Mouse (Mus musculus): ENCODE data around the gene Dennd1b. TPM values are rescaled to one million over a fixed set of nuclear protein-coding genes. Genes with fewer than 3 reads are reported as not detected.

The Dennd1b gene
- 5.0 and 5.5 TPM in 2 replicates for polyA plus RNA-seq (2012; rRNA removed)

GRCm38 (mm10) chr1:138963161-138963867 lies at the start of gene Dennd1b:
Gene Dennd1b (plus strand): TSS chr1:138963435.
- peak in 1 of 2 experiments; percentile 62 for DNase-seq (ENCODE audit: extremely low spot score in 1 of 2, low spot score in 1 of 2)

- no peak for DNase-seq (ENCODE audit: extremely low spot score in 1 of 2, low spot score in 1 of 2)
These were observed 47.6 kb upstream of the Dennd1b start for GRCm38 (mm10) chr1:138915596-138915995.

DNA sequence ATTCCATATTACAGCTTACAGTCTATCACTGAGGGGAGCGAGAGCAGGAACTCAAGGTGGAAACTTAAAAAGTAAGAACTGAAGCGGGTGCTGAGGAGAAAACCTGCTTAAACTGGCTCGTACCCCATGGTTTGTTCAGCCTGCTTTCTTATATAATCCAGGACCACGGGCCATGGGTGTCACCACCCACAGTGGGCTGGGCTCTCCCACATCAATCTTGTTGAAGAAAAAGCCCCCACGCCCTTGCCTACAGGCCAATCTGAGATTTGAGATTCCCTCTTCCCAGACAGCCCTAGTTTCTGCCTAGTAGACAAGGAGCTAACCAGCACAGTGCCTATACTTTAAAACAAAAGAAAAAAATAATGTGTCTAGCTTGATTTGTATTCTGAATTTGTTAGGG lies 43.6 kb upstream of the Dennd1b start:
- no peak for DNase-seq (ENCODE audit: extremely low spot score in 1 of 2, low spot score in 1 of 2)

GRCm38 (mm10) chr1:138920082-138920481 lies 43.2 kb upstream of the Dennd1b start:
- DNase-seq (ENCODE audit: extremely low spot score in 1 of 2, low spot score in 1 of 2), result no peak

DNA sequence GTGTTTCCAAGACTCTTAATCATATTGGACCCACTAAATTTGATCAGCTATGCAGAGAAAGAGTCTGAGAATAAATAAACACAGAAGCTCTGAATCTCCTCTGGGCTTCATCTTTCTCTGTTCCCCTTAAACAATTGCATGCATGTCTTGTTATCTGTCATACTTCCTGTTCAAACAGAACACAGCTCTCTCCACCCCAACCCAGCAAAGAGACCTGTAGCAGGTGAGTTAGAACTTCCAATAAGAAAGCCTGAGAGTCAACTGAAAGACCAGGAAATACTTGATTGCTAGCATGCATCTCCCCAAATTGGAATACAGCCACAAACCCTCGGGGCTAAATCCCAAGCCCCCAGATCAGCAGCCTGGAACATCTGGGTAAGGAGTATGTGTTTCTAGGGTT lies 42.4 kb upstream of the Dennd1b start:
- DNase-seq (ENCODE audit: extremely low spot score in 1 of 2, low spot score in 1 of 2), result no peak

DNA sequence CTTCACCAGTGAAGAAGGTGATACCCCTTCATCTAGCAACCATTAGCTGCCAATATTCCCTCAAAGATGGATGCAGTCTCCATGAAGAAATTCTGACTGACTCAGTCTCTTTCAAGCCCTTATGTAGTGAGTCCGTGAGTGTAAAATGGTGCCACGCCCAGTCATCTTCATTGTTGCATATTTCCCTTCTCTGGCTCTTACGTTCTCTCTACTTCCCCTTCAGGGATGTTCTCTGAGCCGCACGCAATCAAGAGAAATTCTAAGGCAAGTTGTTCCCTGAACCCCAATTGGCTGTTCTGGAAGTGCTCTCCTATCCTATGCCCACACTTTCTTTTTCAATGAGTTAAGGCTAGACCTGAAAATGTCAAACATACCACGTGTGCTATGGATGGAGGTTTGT lies 40.3 kb upstream of the Dennd1b start:
- DNase-seq (ENCODE audit: extremely low spot score in 1 of 2, low spot score in 1 of 2), result no peak

- DNase-seq (ENCODE audit: extremely low spot score in 1 of 2, low spot score in 1 of 2), result no peak
These were observed 39.0 kb upstream of the Dennd1b start for GRCm38 (mm10) chr1:138924282-138924681.

- DNase-seq (ENCODE audit: extremely low spot score in 1 of 2, low spot score in 1 of 2), result peak; percentile 7 to 76
These were observed 34.4 kb upstream of the Dennd1b start for GRCm38 (mm10) chr1:138928671-138929483.

- no peak for DNase-seq (ENCODE audit: extremely low spot score in 1 of 2, low spot score in 1 of 2)
These were observed 33.2 kb upstream of the Dennd1b start for GRCm38 (mm10) chr1:138929985-138930384.

DNA sequence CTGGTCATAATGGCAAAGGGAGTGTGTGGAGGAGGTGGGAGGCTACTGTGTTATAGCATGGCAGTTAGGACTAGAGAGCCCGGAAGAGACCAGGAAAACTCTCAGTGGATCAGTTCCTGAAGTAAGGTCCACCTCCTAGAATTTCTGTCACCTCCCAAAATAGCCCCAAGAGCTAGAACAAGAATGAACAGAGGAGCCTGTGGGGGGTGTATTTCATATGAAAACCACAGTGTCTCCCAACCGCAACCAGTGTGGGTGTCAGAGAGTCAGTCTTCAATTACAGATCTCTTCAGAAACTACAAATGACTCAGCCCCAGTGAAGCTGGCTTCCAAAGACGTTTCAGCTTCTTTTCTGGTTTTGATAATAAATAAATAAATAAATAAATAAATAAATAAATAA lies 32.4 kb upstream of the Dennd1b start:
- DNase-seq (ENCODE audit: extremely low spot score in 1 of 2, low spot score in 1 of 2), result peak in 1 of 2 experiments; percentile 13

DNA sequence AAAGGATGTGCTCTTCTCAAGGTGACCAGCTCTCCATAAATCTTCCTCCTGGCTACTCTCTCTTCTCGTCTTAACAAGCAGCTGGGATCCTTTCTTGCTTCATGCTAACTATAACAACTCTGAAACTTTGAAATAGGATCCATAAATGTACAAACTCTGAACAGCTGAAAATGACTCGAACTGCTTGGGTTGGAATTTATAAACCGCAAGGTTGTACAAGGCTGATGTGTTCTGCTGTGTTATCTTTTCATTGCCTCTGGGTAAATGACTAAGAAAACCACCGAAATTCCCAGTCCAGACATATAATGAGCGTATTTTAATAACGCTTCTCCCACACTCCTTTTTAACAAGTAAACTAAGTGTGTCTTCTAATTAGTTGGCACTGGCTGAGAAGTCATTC lies 27.1 kb upstream of the Dennd1b start:
- no peak for DNase-seq (ENCODE audit: extremely low spot score in 1 of 2, low spot score in 1 of 2)

DNA sequence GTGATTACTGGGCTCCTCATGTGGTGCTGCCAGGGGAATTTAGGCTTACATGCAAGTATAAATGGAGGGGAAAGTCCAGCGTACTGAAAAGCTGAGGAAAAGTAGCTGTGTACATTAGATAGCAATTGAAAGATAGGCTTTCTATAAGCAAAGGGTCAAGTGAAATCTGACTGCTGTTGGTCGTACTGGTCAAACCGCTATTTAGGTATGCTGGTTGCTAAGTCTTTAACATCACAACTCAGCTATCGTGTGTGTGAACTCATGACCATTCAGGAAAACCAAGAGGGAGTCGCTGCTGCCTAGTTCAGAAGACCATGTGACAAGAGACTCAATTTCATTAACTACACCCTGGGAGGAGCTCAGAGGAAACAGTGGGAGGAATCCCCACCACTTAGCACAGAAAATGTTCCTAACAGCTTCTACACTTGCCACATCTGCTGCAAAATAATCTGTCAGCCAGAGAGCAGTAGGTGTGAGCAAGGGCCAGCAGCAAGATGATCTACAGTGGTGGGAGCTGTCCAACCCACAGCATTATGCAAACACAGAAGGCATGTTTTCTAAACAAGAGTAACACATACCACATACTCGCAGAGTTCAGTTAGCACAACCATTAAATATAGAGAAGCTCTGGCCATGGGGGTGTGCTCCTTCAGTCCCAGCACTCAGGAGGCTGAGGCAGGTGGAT lies 25.4 kb upstream of the Dennd1b start:
- no peak for DNase-seq (ENCODE audit: extremely low spot score in 1 of 2, low spot score in 1 of 2)

DNA sequence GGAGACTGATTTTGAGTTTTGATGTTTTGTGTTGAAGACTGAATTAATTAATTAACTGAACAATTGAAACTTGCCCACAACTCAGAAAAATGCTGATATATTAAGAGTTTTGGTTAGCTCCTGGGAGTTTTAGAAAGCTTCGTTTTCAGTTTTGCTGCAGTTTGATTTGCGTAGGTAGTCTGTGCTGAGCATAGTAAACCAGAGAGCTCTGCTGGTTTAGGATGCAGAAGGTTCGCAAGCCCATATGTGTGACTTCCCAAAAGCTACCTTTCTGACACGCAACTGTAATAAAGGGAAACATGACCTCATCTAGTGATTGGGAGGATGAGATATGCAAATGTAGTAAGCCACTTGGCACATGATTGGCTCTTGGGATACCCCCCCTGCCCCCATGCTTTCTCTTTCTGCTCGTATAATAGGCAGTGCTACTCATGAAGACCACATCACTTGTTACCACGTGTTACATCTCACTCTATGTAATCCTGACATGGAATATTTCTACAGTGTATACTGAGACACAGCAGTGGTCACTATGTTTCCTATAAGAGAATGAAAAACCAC lies 23.6 kb upstream of the Dennd1b start:
- DNase-seq (ENCODE audit: extremely low spot score in 1 of 2, low spot score in 1 of 2), result no peak

DNA sequence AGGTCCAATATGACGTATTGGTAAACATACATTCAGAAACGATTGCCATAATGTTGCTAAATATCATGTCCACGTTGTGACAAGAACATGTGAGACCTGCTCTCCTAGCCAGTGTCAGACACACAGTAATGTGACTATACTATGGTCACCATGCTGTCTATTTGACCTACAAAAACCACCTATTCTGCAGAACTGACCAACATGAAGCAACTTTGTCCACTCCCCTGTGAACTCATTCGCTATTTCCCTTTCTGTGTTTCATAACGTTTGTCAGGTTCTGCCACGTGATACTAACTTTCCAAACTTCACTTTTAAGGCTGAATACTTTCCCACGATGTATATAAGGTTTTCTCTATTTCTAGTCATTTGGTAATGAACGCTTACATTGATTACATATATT lies 22.8 kb upstream of the Dennd1b start:
- no peak for DNase-seq (ENCODE audit: extremely low spot score in 1 of 2, low spot score in 1 of 2)

- no peak for DNase-seq (ENCODE audit: extremely low spot score in 1 of 2, low spot score in 1 of 2)
These were observed 11.1 kb upstream of the Dennd1b start for GRCm38 (mm10) chr1:138952173-138952572.

GRCm38 (mm10) chr1:138954978-138955377 lies 8.3 kb upstream of the Dennd1b start:
- DNase-seq (ENCODE audit: extremely low spot score in 1 of 2, low spot score in 1 of 2), result no peak

DNA sequence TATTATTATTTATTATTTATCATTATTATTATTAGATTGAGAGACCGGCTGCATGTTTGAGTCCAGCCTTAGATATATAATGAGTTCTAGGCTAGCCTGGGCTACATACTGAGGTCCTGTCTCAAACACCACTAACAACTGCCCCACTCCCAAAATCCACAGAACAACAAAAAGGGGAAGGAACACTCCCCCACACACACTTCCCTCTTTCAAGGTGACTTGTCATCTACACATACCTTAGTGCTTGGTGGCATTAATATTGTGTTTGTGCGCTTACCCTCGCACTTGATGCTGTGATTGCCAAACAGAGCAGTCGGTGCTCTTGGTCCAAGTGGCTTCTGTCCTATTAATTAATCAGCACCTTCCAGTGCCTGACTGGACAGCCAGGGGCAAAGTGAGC lies 7.8 kb upstream of the Dennd1b start:
- no peak for DNase-seq (ENCODE audit: extremely low spot score in 1 of 2, low spot score in 1 of 2)

DNA sequence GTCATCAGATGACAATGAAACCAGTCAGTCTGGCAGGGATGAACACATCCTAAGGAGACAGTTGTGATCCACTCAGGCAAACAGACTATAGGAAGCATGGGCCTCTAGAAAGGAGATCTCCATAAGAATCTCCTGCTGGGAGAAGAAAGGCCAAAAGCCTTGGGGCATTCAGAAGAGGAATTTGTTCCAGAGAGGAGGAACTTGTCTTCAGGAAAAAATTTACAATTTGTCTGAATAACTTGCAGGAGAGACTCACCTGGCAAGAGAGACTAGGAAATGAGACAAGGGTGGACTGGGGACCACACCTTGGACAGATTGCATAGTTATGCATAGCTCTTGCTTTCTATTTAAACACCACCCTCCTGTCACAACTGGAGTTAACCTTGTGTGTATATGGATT lies 6.7 kb upstream of the Dennd1b start:
- no peak for DNase-seq (ENCODE audit: extremely low spot score in 1 of 2, low spot score in 1 of 2)

DNA sequence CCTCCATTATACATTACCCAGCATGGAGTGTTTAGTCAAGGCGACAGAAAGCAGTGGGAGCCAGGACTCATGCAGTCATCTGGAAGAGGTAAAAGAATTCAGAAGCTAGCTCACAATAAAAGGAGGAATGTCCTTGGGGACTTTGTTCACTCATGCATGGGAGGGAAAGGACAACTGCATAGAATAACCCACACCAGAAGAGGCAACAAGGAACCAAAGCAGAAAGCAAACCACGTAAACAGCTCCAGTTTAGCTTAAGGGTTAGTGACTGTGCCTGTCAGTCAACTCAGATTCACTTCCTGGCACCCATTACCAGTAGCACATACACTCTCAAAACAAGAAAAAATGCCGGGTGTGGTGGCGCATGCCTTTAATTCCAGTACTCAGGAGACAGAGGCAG lies 6.1 kb upstream of the Dennd1b start:
- no peak for DNase-seq (ENCODE audit: extremely low spot score in 1 of 2, low spot score in 1 of 2)

DNA sequence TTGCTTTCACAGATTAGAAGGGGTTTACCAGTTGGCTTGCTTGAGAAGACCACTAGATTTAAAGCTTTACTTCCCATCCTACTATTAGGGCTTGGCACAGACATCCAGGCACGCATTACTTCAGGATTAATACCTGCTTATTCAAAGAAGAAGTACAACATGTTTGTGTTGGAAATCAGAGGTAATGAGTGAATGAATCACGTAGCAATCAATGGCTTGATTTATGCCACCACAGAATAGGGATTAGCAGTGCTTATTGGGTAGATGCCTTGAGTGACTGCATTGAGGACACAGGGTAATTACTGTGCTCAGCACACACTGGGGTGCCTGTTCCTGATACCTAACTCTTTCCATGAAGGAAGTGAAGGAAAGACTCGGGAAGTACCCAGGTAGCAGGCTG lies 4.4 kb upstream of the Dennd1b start:
- no peak for DNase-seq (ENCODE audit: extremely low spot score in 1 of 2, low spot score in 1 of 2)

GRCm38 (mm10) chr1:138959903-138960483 lies 3.2 kb upstream of the Dennd1b start:
- no peak for DNase-seq (ENCODE audit: extremely low spot score in 1 of 2, low spot score in 1 of 2)

All from frontal cortex, adult 2 months (tissue).